ENCODE assay signal across 8 mouse cellular contexts in the genomic region with DNA sequence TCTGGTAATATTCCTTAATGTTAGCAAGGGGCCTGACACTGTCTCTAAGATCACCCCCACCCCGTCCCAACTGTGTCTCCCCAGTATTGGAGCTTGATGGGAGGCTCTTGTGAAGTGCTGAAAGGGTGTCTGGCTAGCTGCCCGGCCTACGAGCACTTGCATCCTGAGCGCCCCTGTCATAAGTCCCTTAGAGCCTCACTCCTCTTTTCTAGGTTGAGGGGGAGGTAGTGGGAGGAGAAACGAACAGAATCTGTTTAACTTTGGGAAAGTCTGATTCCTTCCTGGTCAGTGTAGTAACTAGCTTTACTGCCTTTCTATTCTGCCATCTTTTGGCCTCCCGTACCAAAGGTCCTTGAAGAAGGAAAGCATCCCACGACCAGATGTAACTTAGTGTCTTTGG.
DNase-seq lines count a peak whose midpoint lies in the region; ATAC-seq and TF ChIP-seq lines count a peak whose summit lies in the region.

No protein-coding gene starts in this region.

- 6% methylated on average over 7 of the region's 7 CpGs for WGBS in spleen, adult 2 months
- 5% methylated on average over 7 of the region's 7 CpGs for WGBS in embryonic facial prominence, embryonic 14.5 days
- WGBS in limb, embryonic 10.5 days, result 8% methylated on average over 7 of the region's 7 CpGs
- 9% methylated on average over 7 of the region's 7 CpGs for WGBS in midbrain, embryonic 14.5 days

- peak overlapping the region; percentile 75 for H3K9ac ChIP-seq in embryonic facial prominence, embryonic 14.5 days (ENCODE audit: low read depth, low read length)
- no peak overlapping the region for H3K9ac ChIP-seq in midbrain, embryonic 14.5 days (replicated peaks; ENCODE audit: low read length)

- H3K27ac ChIP-seq in spleen, adult 2 months (ENCODE audit: insufficient read depth, low read length), result peak overlapping the region; percentile 99
- H3K27ac ChIP-seq in embryonic facial prominence, embryonic 14.5 days (replicated peaks; ENCODE audit: low read depth, low read length), result peak overlapping the region; percentile 88
- H3K27ac ChIP-seq in limb, embryonic 10.5 days, result peak overlapping the region; percentile 89
- H3K27ac ChIP-seq in midbrain, embryonic 14.5 days (replicated peaks; ENCODE audit: low read depth, low read length), result no peak overlapping the region

- peaks cover 18% of the 10 kb centered on the region for H3K36me3 ChIP-seq in spleen, adult 2 months (ENCODE audit: control insufficient read depth, insufficient read depth, low read length)
- H3K36me3 ChIP-seq in embryonic facial prominence, embryonic 14.5 days (ENCODE audit: control insufficient read depth, insufficient read depth, low read length), result no peaks in the 10 kb centered on the region
- H3K36me3 ChIP-seq in limb, embryonic 10.5 days, result peaks cover 10% of the 10 kb centered on the region
- H3K36me3 ChIP-seq in midbrain, embryonic 14.5 days (ENCODE audit: control insufficient read depth, insufficient read depth, low read length), result no peaks in the 10 kb centered on the region

- H3K4me1 ChIP-seq in spleen, adult 2 months (ENCODE audit: control insufficient read depth, insufficient read depth, insufficient read length), result peaks cover 4% of the 10 kb centered on the region; the same call in 1 of the 2 replicates
- peaks cover 36% of the 10 kb centered on the region for H3K4me1 ChIP-seq in embryonic facial prominence, embryonic 14.5 days (ENCODE audit: control insufficient read depth, insufficient read depth, low read length)
- H3K4me1 ChIP-seq in limb, embryonic 10.5 days, result peaks cover 45% of the 10 kb centered on the region
- peaks cover 5% of the 10 kb centered on the region; the same call in 1 of the 2 replicates for H3K4me1 ChIP-seq in midbrain, embryonic 14.5 days (ENCODE audit: control insufficient read depth, insufficient read depth, low read length)

- H3K4me3 ChIP-seq in spleen, adult 2 months (ENCODE audit: extremely low read depth, insufficient read depth, insufficient read length), result peak overlapping the region; percentile 90
- H3K4me3 ChIP-seq in embryonic facial prominence, embryonic 14.5 days (ENCODE audit: low read depth, low read length), result peak overlapping the region; percentile 74
- peak overlapping the region; percentile 75 for H3K4me3 ChIP-seq in limb, embryonic 10.5 days
- peak overlapping the region; percentile 62 for H3K4me3 ChIP-seq in midbrain, embryonic 14.5 days (replicated peaks; ENCODE audit: low read depth, low read length)

- H3K27me3 ChIP-seq in spleen, adult 2 months (ENCODE audit: control insufficient read depth, insufficient read depth, low read length), result no peaks in the 10 kb centered on the region
- no peaks in the 10 kb centered on the region; the same call in 1 of the 2 replicates for H3K27me3 ChIP-seq in embryonic facial prominence, embryonic 14.5 days (replicated peaks; ENCODE audit: control insufficient read depth, insufficient read depth, low read length)
- no peaks in the 10 kb centered on the region for H3K27me3 ChIP-seq in limb, embryonic 10.5 days (ENCODE audit: low read depth, poor library complexity, severe bottlenecking)
- peaks cover 77% of the 10 kb centered on the region for H3K27me3 ChIP-seq in midbrain, embryonic 14.5 days (ENCODE audit: control insufficient read depth, insufficient read depth, low read length)

- no peak for ATAC-seq in embryonic facial prominence, embryonic 14.5 days (ENCODE audit: low read depth)
- no peak for ATAC-seq in midbrain, embryonic 14.5 days (ENCODE audit: low FRiP score, low TSS enrichment)

- peak; percentile 16; the same call in 1 of the 2 replicates for TF ChIP-seq POLR2A in spleen, adult 2 months (IDR thresholded peaks at IDR 0.05; ENCODE audit: low read depth, low read length)

- no peaks in the 10 kb centered on the region for H3K9me3 ChIP-seq in embryonic facial prominence, embryonic 14.5 days (ENCODE audit: control insufficient read depth, low read length)
- H3K9me3 ChIP-seq in limb, embryonic 10.5 days (replicated peaks), result no peaks in the 10 kb centered on the region
- H3K9me3 ChIP-seq in midbrain, embryonic 14.5 days (ENCODE audit: control insufficient read depth, low read length), result no peaks in the 10 kb centered on the region

- peak in 1 of 2 experiments; percentile 48 for DNase-seq in spleen, adult 2 months (ENCODE audit: low read depth in 1 of 2, low spot score in 2 of 2)
- no peak for DNase-seq in spleen, adult 18-20 months
- DNase-seq in embryonic facial prominence, embryonic 14.5 days (ENCODE audit: low spot score), result peak; percentile 83
- DNase-seq in heart, postnatal 25 days (ENCODE audit: low spot score), result peak; percentile 55
- DNase-seq in limb, embryonic 10.5 days (ENCODE audit: low spot score), result no peak
- DNase-seq in midbrain, embryonic 14.5 days, result peak; percentile 59
- DNase-seq in frontal cortex, postnatal 25 days (ENCODE audit: low spot score in 2 of 2), result no peak
- no peak for DNase-seq in cerebellum, adult 11 months

- H3K4me2 ChIP-seq in embryonic facial prominence, embryonic 14.5 days (ENCODE audit: low read depth, low read length), result peak overlapping the region; percentile 69
- H3K4me2 ChIP-seq in midbrain, embryonic 14.5 days (ENCODE audit: low read length), result peak overlapping the region; percentile 86

- intact Hi-C loops in heart, postnatal 25 days (cut with DNase I), result loop anchor here (2.0 to 5.0 kb wide), 4 partner anchors 14 to 246 kb away; no protein-coding TSS in a partner anchor

- no peak for TF ChIP-seq CTCF in spleen, adult 2 months (IDR thresholded peaks at IDR 0.05; ENCODE audit: extremely low read depth, insufficient read depth, insufficient read length, insufficient replicate concordance)

Comparison
In these comparisons a context has a peak if more than half of its experiments do, and no peak if none do; other contexts are left out.
1. DNase-seq: peak in embryonic facial prominence, embryonic 14.5 days (single experiment), heart, postnatal 25 days (single experiment) and midbrain, embryonic 14.5 days (single experiment); none in spleen, adult 18-20 months (0 of 2), limb, embryonic 10.5 days (single experiment), frontal cortex, postnatal 25 days (0 of 2) and cerebellum, adult 11 months (single experiment).
2. Peak in every context shown above with its lines, with median percentiles within 50 percentile points of each other: H3K4me3 ChIP-seq.